Mouse (Mus musculus) neural tube, embryonic 12.5 days (tissue): ENCODE data around the gene Tcaf3. TPM values are rescaled to one million over a fixed set of nuclear protein-coding genes. Genes with fewer than 3 reads are reported as not detected.

ENCODE experiments used
- ATAC-seq: fragments of 200-750 bp; cut with Nextera tagmentation; 2 replicates; pipeline ENCODE4 v1.8.0; 2017; ENCODE audit warnings: low read depth, mild to moderate bottlenecking, moderate TSS enrichment, moderate library complexity; ENCODE audit not compliant: low FRiP score
- H3K27ac ChIP-seq: fragments of 300-500 bp; sonication (generic); 2 replicates; pipeline ENCODE4 v1.5.1; 2016
- H3K27me3 ChIP-seq: fragments of 300-500 bp; sonication (generic); replicated peaks from 2 replicates; pipeline ENCODE4 v1.6.1; 2016; ENCODE audit warnings: mild to moderate bottlenecking
- H3K36me3 ChIP-seq: fragments of 300-500 bp; sonication (generic); 2 replicates; pipeline ENCODE4 v1.6.1; 2016; ENCODE audit warnings: mild to moderate bottlenecking
- H3K4me1 ChIP-seq: fragments of 300-500 bp; sonication (generic); 2 replicates; pipeline ENCODE4 v1.6.1; 2016
- H3K4me2 ChIP-seq: fragments of 300-500 bp; sonication (generic); replicated peaks from 2 replicates; pipeline ENCODE4 v1.6.1; 2016; ENCODE audit warnings: mild to moderate bottlenecking
- H3K4me3 ChIP-seq: fragments of 300-500 bp; sonication (generic); 2 replicates; pipeline ENCODE4 v1.5.1; 2016
- H3K9ac ChIP-seq: fragments of 300-500 bp; sonication (generic); 2 replicates; pipeline ENCODE4 v1.6.1; 2016; ENCODE audit warnings: mild to moderate bottlenecking
- H3K9me3 ChIP-seq: fragments of 300-500 bp; sonication (generic); 2 replicates; pipeline ENCODE4 v1.6.1; 2016; ENCODE audit warnings: mild to moderate bottlenecking
- WGBS: fragments of 180-500 bp; shearing (Covaris S2); methylation state at CpG from one replicate; pipeline ENCODE4 v1.1.7; 2016; 5-methylcytosine and 5-hydroxymethylcytosine counted together
- polyA plus RNA-seq: library from polyadenylated mRNA; unstranded; fragments of >200 nt; fragmentation: Nextera tagmentation; extraction: Ambion mirVana; gene quantifications from 2 replicates; pipeline ENCODE4 v1.2.1, GENCODE M21; 2016

Gene Tcaf3
- polyA plus RNA-seq, 1 experiment from 2014 or later, result not detected

DNA sequence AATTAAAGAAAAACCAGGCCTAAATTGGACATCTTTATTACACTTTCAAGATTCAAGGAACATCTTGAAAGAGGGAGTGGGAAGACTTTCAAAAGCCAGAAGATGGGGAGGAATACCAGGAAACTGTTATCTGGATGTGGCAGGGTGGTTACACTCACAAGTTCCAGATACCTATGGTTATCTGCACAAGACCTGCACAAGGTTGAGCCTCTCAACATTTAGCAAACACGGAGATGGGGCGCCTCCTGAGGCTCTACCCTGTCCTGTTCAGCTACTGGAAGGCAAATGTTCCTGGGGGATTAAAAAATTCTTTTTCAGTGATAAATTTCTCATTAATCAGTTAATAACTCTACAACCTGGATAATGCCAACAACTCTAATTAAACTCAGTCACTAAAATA, 20.1 kb downstream of the Tcaf3 start:
- Histone ChIP-seq H3K4me2 (no peak overlapping the region), H3K4me3 (no peak overlapping the region), H3K9me3 (no peaks in the 10 kb centered on the region), H3K27me3 (no peaks in the 10 kb centered on the region), H3K4me1 (no peaks in the 10 kb centered on the region), H3K36me3 (no peaks in the 10 kb centered on the region), H3K27ac (no peak overlapping the region), H3K9ac (no peak overlapping the region)
- no peak for ATAC-seq
- WGBS, result 82% methylated on average over 2 of the region's 2 CpGs

GRCm38 (mm10) chr6:42568205-42568604, 29.3 kb downstream of the Tcaf3 start:
- H3K27ac ChIP-seq, result no peak overlapping the region
- H3K9me3 ChIP-seq, result no peaks in the 10 kb centered on the region
- no peaks in the 10 kb centered on the region for H3K4me1 ChIP-seq
- 80% methylated on average over 2 of the region's 2 CpGs for WGBS
- no peak for ATAC-seq
- H3K27me3 ChIP-seq, result no peaks in the 10 kb centered on the region
- no peak overlapping the region for H3K4me3 ChIP-seq
- no peaks in the 10 kb centered on the region for H3K36me3 ChIP-seq
- H3K4me2 ChIP-seq, result no peak overlapping the region
- no peak overlapping the region for H3K9ac ChIP-seq

DNA sequence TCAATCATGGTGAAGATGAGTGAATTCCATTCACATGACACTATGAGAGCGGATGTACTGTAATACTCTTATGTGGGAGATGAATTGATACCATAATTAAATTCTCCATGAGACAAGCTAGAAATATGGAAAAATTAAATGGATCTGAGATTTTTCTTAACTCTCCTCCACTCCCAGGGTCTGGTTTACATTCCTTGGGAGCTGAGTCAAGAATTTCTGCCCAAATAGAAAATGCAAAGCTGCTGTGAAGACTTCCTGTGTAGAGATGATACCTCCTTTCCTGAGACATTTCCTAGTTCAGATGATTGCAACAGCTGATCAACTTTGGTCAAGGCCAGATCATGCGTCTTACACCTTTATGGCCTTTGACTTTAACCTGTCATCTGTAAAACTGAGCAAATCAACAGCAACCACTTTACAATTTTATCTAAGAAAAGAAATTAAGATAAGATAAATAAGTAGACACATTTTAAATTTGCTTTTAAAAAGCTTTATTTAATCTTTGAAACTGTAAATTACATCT, 31.4 kb downstream of the Tcaf3 start:
- Histone ChIP-seq H3K4me1 (no peaks in the 10 kb centered on the region), H3K27me3 (no peaks in the 10 kb centered on the region), H3K27ac (no peak overlapping the region), H3K4me2 (no peak overlapping the region), H3K9me3 (no peaks in the 10 kb centered on the region), H3K9ac (no peak overlapping the region), H3K4me3 (no peak overlapping the region), H3K36me3 (no peaks in the 10 kb centered on the region)
- 89% methylated on average over 2 of the region's 2 CpGs for WGBS
- ATAC-seq, result no peak

GRCm38 (mm10) chr6:42562280-42562679, 35.2 kb downstream of the Tcaf3 start:
- ATAC-seq, result no peak
- Histone ChIP-seq H3K27ac (no peak overlapping the region), H3K4me1 (no peaks in the 10 kb centered on the region), H3K27me3 (no peaks in the 10 kb centered on the region), H3K9me3 (no peaks in the 10 kb centered on the region), H3K4me3 (no peak overlapping the region), H3K36me3 (no peaks in the 10 kb centered on the region), H3K4me2 (no peak overlapping the region), H3K9ac (no peak overlapping the region)
- WGBS, result 87% methylated on average over 2 of the region's 2 CpGs

GRCm38 (mm10) chr6:42560885-42561284, 36.6 kb downstream of the Tcaf3 start:
- Histone ChIP-seq H3K4me2 (no peak overlapping the region), H3K36me3 (no peaks in the 10 kb centered on the region)
- ATAC-seq, result no peak

DNA sequence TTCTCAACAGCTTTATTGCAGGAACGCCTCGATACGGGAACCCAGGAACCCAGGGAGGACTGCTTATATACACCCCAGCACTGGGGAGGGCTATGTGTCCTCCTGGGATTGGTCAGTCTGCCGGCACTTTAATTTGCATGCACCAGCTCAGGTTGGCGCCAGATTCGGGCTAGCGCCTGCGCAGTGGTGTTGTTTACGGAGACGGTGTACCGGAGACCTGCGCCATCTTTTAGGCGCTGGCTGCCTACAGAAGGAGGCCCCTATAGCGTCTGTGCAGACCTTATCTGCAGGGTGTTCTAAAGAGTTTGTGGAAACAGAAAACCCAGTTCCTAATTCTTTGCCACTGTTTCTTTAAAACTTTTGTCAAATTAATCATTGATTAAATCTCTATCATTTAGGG, 38.9 kb downstream of the Tcaf3 start:
- H3K27ac ChIP-seq, result no peak overlapping the region

More at GRCm38 (mm10) chr6:42560885-42561284, 36.6 kb downstream of the Tcaf3 start:
- H3K27ac ChIP-seq, result no peak overlapping the region
- 73% methylated on average over 5 of the region's 5 CpGs for WGBS
- no peaks in the 10 kb centered on the region for H3K4me1 ChIP-seq
- H3K27me3 ChIP-seq, result no peaks in the 10 kb centered on the region
- H3K9me3 ChIP-seq, result no peaks in the 10 kb centered on the region
- H3K9ac ChIP-seq, result no peak overlapping the region
- no peak overlapping the region for H3K4me3 ChIP-seq

GRCm38 (mm10) chr6:42547461-42547860, 50.0 kb downstream of the Tcaf3 start, which contains the start of gene Olfr455:
Gene Olfr455 (minus strand): TSS chr6:42547587.
- 88% methylated on average over 4 of the region's 4 CpGs for WGBS
- H3K4me3 ChIP-seq, result no peak within 1 kb of the TSS
- no peak within 1 kb of the TSS for H3K4me2 ChIP-seq
- no peak for ATAC-seq
- H3K36me3 ChIP-seq, result no peaks in the 10 kb centered on the region
- H3K27me3 ChIP-seq, result no peaks in the 10 kb centered on the region
- no peak within 1 kb of the TSS for H3K27ac ChIP-seq
- H3K4me1 ChIP-seq, result no peaks in the 10 kb centered on the region
- no peaks in the 10 kb centered on the region for H3K9me3 ChIP-seq
- no peak within 1 kb of the TSS for H3K9ac ChIP-seq

More for the DNA sequence above, 38.9 kb downstream of the Tcaf3 start:
- 96% methylated on average over 14 of the region's 14 CpGs for WGBS
- Histone ChIP-seq H3K9me3 (no peaks in the 10 kb centered on the region), H3K27me3 (no peaks in the 10 kb centered on the region), H3K36me3 (no peaks in the 10 kb centered on the region), H3K4me2 (no peak overlapping the region), H3K4me3 (no peak overlapping the region), H3K4me1 (no peaks in the 10 kb centered on the region), H3K9ac (no peak overlapping the region)
- ATAC-seq, result no peak

DNA sequence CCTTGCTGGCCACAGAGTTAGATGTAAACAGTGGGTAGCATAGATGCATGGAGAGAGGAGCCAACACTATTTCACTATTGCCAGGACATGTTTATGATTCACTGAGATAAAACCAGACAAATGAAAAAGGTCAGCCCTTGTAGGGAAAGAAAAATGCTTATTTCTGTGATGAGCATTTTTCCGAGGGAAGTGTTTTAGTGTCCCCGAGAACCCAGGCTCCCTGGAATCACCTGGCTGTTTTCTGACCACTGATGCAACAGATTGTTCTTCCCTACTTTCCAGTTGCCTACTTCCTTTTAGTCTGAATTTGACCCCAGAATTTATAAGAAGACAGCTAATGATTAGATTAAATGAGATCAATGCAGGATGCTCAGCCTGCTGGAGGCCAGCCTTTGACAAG, 51.3 kb downstream of the Tcaf3 start:
- no peak overlapping the region for H3K27ac ChIP-seq
- H3K27me3 ChIP-seq, result no peaks in the 10 kb centered on the region
- no peak overlapping the region for H3K4me3 ChIP-seq
- H3K9me3 ChIP-seq, result no peaks in the 10 kb centered on the region
- no peaks in the 10 kb centered on the region for H3K4me1 ChIP-seq
- no peaks in the 10 kb centered on the region for H3K36me3 ChIP-seq
- H3K4me2 ChIP-seq, result no peak overlapping the region
- WGBS, result 92% methylated on average over 2 of the region's 2 CpGs
- no peak for ATAC-seq
- H3K9ac ChIP-seq, result no peak overlapping the region

- no peaks in the 10 kb centered on the region for H3K36me3 ChIP-seq
- ATAC-seq, result no peak
- no peaks in the 10 kb centered on the region for H3K4me1 ChIP-seq
- no peaks in the 10 kb centered on the region for H3K27me3 ChIP-seq
- no peaks in the 10 kb centered on the region for H3K9me3 ChIP-seq
- 76% methylated on average over 2 of the region's 2 CpGs for WGBS
- H3K4me2 ChIP-seq, result no peak overlapping the region
- H3K27ac ChIP-seq, result no peak overlapping the region
- no peak overlapping the region for H3K4me3 ChIP-seq
- no peak overlapping the region for H3K9ac ChIP-seq
These were observed 52.0 kb downstream of the Tcaf3 start for GRCm38 (mm10) chr6:42545451-42545885.

- H3K4me1 ChIP-seq, result no peaks in the 10 kb centered on the region
- H3K4me2 ChIP-seq, result no peak overlapping the region
- WGBS, result 76% methylated on average over 1 of the region's 1 CpGs
- H3K4me3 ChIP-seq, result no peak overlapping the region
- no peaks in the 10 kb centered on the region for H3K36me3 ChIP-seq
- no peak for ATAC-seq
- no peak overlapping the region for H3K27ac ChIP-seq
- H3K9me3 ChIP-seq, result no peaks in the 10 kb centered on the region
- no peak overlapping the region for H3K9ac ChIP-seq
- H3K27me3 ChIP-seq, result no peaks in the 10 kb centered on the region
These were observed 52.6 kb downstream of the Tcaf3 start for GRCm38 (mm10) chr6:42544846-42545245.

DNA sequence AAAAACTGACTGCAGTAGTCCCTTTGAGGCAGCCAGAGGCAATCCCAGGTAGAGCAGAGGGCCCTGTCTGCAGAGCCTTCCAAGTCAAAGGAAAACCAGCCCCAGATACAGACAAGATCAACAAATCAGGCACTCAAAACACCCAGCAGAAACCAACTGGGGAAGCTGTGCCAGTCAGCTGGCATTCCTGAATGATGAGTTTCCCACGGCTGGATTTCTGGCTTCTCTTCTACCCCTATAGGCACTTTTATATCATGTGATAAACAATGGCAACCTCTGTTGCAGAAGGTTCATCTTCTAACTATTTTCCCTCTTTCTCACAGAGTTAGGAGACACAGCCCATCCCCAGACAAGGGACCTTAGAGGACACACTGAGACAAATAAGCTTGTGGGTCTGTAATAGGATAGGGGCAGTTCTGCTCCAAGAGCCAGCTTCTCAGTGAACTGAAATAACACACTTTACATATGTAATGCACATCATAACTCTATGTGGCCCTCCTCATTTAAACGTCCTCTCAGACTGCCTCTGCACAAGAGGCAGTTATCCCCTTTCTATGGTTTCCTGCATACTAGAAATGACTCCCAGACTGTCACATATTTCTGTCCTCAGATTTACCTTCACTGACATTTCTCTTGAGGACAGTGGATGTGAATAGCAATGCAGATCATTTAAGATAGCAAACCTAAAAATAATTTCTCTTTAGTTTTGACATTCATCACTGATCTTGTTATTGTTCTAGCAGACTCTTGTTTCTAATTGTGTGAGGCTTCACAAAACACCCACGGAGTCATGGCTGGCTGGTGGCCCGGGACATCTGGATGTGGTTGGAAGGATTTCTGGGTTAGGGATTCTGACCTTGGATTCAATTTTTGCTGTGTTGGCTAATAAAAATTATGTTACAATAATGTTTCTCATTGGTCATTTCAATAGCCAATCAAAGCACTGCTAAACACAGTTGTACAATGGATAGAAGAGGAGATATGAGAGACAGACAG, 55.2 kb downstream of the Tcaf3 start:
- 79% methylated on average over 4 of the region's 4 CpGs for WGBS
- ATAC-seq, result no peak
- H3K27me3 ChIP-seq, result no peaks in the 10 kb centered on the region

GRCm38 (mm10) chr6:42540681-42541080, 56.8 kb downstream of the Tcaf3 start:
- Histone ChIP-seq H3K4me2 (no peak overlapping the region), H3K27me3 (no peaks in the 10 kb centered on the region), H3K4me3 (no peak overlapping the region), H3K36me3 (no peaks in the 10 kb centered on the region), H3K4me1 (no peaks in the 10 kb centered on the region), H3K9ac (no peak overlapping the region), H3K9me3 (no peaks in the 10 kb centered on the region), H3K27ac (no peak overlapping the region)
- WGBS, result 83% methylated on average over 1 of the region's 1 CpGs
- ATAC-seq, result no peak

More for the DNA sequence above, 55.2 kb downstream of the Tcaf3 start:
- Histone ChIP-seq H3K4me3 (no peak overlapping the region), H3K9ac (no peak overlapping the region), H3K4me2 (no peak overlapping the region), H3K27ac (no peak overlapping the region), H3K36me3 (no peaks in the 10 kb centered on the region), H3K4me1 (no peaks in the 10 kb centered on the region), H3K9me3 (no peaks in the 10 kb centered on the region)
